Mouse (Mus musculus) heart, postnatal 10 days (tissue): Measurements from ENCODE around the gene Mapk7. TPM values are rescaled to one million over a fixed set of nuclear protein-coding genes. Genes with fewer than 3 reads are reported as not detected.
A peak's percentile ranks its signal among the peaks of the same experiment; 100 is the strongest.

Experiments used
- DNase-seq, 2 experiments: peaks; one replicate each; pipeline ENCODE4 v3.0.0; 2021
- intact Hi-C: fragments of 180-260 bp; cut with DNase I; formaldehyde crosslinking; loops from one replicate; pipeline ENCODE4 v1.15.1; 2025
- total RNA-seq, 2 experiments: library from RNA; stranded (reverse); gene quantifications; 2 replicates each; pipeline ENCODE4 v1.2.3; 2021

Mapk7 gene
- total RNA-seq, 2 experiments from 2014 or later = 11.7 to 12.0 TPM

DNA sequence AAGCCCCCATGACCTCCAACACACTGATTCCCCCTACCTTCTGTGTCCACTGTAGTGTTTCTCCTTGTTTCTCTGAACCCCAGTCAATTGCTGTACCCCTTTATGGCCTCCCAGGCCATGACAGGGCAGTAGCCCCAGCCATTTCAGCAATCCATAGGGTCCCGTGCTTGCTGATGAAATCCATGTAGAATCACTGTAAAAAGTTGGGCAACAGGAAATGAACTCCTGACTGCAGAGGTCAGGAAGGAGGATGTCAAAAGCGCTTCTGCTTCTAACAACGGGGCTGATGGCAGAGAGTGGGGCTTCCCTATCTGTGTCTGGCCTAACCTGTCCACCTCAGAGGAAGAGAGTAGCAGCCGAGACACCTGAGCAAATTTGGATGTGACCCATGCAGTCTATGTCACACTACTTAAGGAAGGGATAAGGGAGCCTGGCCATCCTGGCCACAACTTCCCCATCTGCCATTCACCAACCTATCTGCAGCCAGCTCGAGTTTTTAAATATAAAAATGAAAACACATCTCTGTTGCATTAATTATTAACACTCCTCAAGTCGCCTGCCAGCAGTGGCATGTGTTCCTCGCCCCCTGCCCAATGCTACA is 24.8 kb downstream of the Mapk7 start:
- no peak for DNase-seq
- intact Hi-C loops = no loop called here

DNA sequence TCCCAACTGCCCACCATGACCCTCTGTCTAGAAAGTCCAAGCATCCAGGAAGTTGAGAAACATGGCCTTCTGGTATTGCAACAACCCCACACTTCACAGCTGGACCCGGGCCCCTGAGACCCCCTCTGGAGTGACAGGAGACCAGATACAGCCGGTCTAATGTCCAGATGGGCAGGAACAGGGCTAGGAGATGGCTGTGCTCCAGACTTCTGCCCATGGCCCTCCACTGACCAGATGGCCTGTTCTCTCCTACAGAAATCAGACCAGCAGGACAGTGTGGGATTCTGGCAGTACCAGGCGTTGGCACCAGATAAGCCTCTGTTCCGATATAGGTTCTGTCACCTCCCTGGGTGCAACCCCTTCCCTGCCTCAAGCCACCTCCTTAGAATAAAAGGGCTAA is 25.7 kb downstream of the Mapk7 start:
- intact Hi-C loops = no loop called here
- DNase-seq = no peak

DNA sequence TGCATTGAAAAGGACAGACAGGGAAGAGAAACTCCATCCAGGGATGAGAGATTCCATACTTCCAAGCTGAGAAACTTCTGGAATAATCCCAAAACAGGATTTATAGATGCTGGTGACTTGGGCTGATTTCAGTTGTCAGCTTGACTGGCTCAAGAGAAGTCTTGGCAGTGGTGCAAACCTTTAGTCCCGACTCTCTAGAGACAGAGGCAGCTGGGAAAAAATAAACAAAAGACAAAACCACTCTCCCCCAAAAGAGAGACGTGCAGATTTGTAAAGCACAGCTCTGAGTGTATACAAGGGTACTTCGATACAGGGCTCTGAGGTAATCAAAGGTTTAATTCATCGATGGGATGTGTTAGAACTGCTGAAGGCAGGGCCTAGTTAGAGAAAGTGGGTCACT is 28.8 kb downstream of the Mapk7 start:
- no peak for DNase-seq
- intact Hi-C loops = no loop called here

DNA sequence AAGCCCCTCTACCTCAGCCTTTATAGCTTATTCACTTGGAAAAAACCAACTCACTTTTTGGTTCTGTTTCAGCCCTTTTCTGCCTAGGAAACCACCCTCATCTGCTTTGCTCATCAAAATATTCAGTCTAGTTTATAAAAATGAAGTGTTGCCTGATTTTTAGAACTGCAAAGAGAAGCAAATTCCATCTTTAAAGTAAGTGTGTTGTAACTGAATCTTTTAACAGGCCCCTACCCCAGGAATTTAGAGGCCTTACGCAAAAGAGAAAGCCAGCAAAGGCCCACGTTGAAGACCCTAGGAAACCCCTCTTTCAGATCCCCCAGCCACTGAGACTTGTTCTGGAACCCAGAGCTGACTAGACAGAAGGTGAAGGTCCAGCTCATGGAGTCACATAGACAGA is 30.1 kb downstream of the Mapk7 start:
- intact Hi-C loops = no loop called here
- no peak for DNase-seq

DNA sequence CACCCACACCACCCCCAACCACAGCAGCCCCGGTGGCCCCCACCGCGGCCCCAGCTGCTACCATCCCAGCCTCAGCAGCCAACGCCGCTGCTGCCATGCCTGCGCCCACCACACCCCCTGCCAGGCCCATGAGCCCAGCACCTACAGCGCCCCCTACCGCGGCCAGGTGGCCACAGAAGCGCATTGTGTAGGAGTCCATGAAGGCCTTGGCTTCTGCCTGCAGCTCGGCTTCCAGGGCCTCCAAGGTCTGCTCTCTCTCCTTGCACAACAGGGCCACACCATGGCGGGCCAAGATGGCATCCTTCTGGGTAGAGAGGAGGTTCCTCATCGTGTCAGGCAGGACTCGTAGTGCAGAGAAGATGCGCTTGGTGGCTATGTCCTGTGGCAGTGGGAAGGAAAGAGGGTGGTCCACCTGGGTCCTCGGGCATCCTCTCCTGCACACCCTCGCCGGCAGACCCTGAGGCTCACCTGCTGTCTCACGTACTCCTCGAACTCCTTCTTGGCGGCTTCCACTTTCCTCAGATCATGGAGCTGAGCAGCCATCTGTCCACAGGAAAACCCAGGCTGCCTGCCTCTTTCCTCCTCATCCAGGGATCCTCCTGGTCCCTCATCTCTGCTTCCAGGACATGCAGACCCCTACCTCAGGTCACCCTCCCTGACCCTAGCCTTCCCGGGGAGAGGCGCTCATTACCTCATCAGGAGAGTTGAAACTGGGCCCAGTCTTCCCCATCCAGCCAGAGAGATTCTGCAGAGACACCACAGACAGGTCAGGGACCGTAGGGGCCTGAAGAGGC is 44.5 kb downstream of the Mapk7 start:
- no peak for DNase-seq
- intact Hi-C loops = no loop called here

DNA sequence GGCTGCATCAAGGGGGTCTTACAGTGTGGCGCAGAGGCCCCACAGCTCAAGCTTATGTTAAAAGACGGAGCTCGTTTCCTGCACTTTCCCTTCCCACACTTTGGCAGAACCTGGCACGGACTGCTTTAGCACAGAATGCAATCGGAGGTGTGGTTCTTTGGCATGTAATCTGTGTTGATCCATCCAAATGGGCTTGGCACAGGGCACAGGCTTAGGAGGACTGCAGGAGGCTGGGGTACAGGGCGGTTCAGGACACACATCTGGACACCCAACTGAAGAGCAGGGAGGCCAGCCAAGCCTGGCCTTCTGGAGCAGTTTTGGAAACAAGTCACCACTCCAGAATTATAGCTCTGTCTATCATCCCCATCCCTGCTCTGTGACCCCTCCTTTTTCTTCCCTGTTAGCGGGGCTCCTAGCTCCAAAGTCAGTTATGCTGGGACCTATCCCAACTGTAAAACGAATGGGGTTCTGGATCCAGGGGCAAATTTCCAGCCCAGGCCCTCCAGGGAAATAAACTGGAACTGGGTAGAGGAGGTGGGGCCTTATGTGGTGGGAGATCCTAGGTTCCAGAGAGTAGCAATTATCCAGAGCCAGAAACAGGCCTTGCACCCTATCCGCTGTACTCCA is 45.5 kb downstream of the Mapk7 start:
- intact Hi-C loops = no loop called here
- DNase-seq = peak; percentile 70 to 74

DNA sequence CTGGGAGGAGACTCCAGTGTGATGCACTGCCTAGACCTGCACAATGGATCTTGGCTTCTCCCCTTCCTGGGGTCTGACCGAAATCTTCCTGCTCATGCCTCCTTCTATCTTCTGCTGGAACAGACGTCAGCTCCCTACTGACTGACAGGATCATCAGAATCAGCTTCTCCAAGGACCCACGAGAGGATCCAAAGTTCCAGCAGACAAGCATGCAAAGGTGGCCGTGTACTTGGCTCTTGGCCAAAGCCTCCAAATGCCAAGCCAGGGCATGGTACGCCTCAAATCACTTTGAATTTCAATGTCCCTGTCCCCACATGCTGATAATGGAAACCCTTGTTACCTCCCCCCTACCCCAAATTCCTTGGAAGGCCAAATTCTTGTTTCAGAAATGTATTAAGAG is 46.2 kb downstream of the Mapk7 start:
- DNase-seq = peak; percentile 31 to 39
- intact Hi-C loops = no loop called here

DNA sequence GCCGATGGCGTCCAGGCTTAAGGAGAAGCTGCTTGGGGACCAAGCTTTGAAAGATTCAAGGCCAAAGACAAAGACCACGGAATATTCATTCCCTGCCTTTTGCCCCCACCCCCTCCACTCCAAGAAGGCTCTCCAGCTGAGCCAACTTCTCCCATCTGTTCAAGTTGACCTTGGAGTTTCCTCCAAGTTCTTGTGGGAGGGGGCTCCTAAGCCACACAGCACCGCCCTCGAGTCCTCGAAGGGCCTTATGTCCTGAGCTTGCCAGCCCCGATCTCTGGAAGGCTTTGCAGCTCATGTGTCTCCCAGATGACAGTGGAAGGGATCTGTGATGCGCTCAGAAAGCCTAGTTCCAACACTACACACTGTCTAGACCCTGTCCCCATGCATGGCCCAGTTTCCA is 46.9 kb downstream of the Mapk7 start:
- DNase-seq = peak; percentile 40 to 44
- intact Hi-C loops = no loop called here

DNA sequence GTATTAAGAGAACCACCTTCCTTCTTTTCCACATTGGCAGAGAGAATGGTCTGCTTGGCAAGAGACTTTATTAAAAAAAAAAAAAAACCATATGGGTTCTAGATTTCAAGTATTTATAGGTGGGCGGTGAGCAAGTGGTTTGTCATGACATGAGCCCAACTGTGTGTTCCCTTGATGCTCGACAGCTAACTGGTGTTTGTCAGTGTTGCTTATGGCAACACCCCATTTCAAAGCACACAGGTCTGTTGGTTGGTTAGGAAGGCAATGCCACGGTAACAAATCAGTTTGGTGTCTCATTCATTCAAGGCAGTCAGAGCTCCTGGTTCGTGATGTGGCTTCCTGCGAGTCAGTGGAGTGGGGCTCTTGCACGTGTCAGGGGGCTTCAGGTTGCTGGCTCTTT is 50.4 kb downstream of the Mapk7 start:
- intact Hi-C loops = no loop called here

DNA sequence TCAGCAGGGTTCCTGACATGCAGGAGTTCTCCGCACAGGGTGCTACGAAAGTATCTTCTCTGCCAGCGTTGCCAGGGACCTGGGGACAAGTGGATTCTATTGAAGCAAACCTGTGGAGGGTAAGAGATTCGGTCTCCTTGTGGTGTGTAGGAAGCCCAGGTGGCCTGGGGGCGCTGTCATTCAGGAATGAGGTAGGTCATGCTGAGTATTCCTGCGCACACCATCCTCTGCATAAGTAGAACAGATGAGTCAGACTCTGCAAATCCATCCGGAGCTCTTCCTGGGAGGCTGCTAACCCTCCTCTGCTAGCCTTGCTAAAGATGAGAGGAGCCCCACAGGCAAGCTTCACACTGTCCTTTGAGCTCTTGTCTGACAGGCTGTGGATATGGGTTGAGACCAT is 52.5 kb downstream of the Mapk7 start:
- no peak for DNase-seq
- intact Hi-C loops = no loop called here

More for the DNA sequence above, 50.4 kb downstream of the Mapk7 start:
- DNase-seq = no peak

DNA sequence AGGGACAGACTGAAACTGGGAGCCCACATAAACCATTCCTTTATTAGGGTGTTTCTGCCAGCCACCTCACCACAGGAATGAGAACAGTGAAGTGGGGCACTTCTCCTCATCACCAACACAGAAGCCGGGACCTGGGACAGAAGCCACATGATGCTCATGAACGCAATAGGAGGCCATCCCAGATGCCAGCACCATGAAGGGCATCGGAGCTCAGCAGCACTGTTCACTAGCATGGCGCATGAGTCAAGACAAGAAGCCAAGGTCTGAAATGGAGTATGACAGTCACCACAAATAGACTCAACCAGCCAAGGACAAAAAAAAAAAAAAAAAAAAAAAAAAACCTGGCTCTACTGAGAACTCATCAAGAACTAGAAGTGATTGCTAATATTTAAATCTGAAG is 53.8 kb downstream of the Mapk7 start:
- DNase-seq = no peak
- intact Hi-C loops = no loop called here

DNA sequence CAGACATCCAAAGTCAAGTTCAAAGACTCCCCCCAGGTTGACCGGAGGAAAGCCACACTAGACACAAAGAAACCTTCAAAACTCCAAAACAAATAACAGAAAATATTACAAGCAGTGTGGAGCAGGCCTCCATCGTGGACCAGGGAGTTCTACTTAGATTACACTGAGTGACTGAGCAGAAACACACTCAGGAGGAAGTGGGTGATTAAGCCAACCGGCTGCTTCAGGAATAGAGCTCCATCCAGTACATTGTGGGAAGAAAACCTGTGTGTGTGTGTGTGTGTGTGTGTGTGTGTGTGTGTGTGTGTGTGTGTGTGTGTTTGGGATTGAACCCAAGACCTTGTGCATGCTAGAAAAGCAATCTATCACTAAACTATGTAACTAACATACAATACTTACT is 55.0 kb downstream of the Mapk7 start:
- intact Hi-C loops = no loop called here
- DNase-seq = no peak

Other genes starting within 250 kb of the Mapk7 start
- gene Aldh3a2, start 226.9 kb downstream of the Mapk7 start, total RNA-seq = 10 to 100 TPM; 47.0 to 48.4 TPM
- under 1 TPM; 0.10 TPM for gene Slc47a2, start 151.5 kb downstream of the Mapk7 start, total RNA-seq
- gene Slc47a1, start 116.1 kb downstream of the Mapk7 start, total RNA-seq = 10 to 100 TPM; 34.7 to 35.6 TPM
- gene Rnf112, start 40.3 kb downstream of the Mapk7 start, total RNA-seq = under 1 TPM; 0.19 to 0.27 TPM
- gene Mfap4, start 9.0 kb downstream of the Mapk7 start, total RNA-seq = 100 to 1,000 TPM; 112 to 142 TPM
- 10 to 100 TPM; 10.2 to 10.3 TPM for gene B9d1, start 10.7 kb upstream of the Mapk7 start, total RNA-seq
- 10 to 100 TPM; 36.5 to 37.4 TPM for gene Epn2, start 85.3 kb upstream of the Mapk7 start, total RNA-seq
- gene Grap, start 158.9 kb upstream of the Mapk7 start, total RNA-seq = 10 to 100 TPM; 13.4 to 14.4 TPM
- gene Fam83g, start 189.7 kb upstream of the Mapk7 start, total RNA-seq = under 1 TPM; 0.12 to 0.29 TPM
- gene Slc5a10, start 226.4 kb upstream of the Mapk7 start, total RNA-seq = not detected